In genomic region chr2:69893891-69894290, GRCm38 (mm10) we compare ENCODE assay signal across 25 mouse cellular contexts.
"Had no signal": no experiment of that assay in that cellular context is flagged by ENCODE, and none has a peak within 500 bp of the region (broad histone marks: within the 10 kb centered on the region; RNA-seq: fewer than 3 reads in every experiment).

No protein-coding gene starts in this region.

- DNase-seq: gastrocnemius, postnatal 14 days; heart, adult 2 months; heart, postnatal 10 days; heart, postnatal 4 days; kidney, adult 18-20 months; kidney, adult 8-10 months; kidney, postnatal 10 days; kidney, postnatal 25 days; kidney, postnatal 4 days; liver; liver, embryonic 13.5 days had no signal

- ATAC-seq: hindbrain, embryonic 16.5 days; inflammation-experienced regulatory T-cells, adult 6 months; intestine, embryonic 15.5 days; intestine, postnatal 0 days had no signal

- H3K36me3 ChIP-seq: heart, embryonic 10.5 days; heart, embryonic 12.5 days; hindbrain, embryonic 10.5 days; hindbrain, embryonic 12.5 days; intestine, embryonic 15.5 days; limb, embryonic 10.5 days; limb, embryonic 12.5 days; liver, embryonic 13.5 days; liver, embryonic 15.5 days had no signal

- H3K27ac ChIP-seq: heart, adult 2 months; heart, embryonic 10.5 days; hindbrain, embryonic 10.5 days; hindbrain, embryonic 12.5 days; hindbrain, embryonic 14.5 days; intestine, embryonic 15.5 days; layer of hippocampus, adult 2 months; left cerebral cortex, adult 2 months; limb, embryonic 10.5 days; limb, embryonic 12.5 days; liver, embryonic 13.5 days; liver, embryonic 15.5 days had no signal

- H3K9ac ChIP-seq: heart, embryonic 12.5 days; hindbrain, embryonic 12.5 days; hindbrain, embryonic 14.5 days; intestine, embryonic 15.5 days; limb, embryonic 12.5 days; liver, embryonic 13.5 days; liver, embryonic 15.5 days had no signal

- H3K27me3 ChIP-seq: heart, embryonic 12.5 days; hindbrain, embryonic 12.5 days; intestine, embryonic 15.5 days; limb, embryonic 12.5 days; liver, embryonic 13.5 days; liver, embryonic 15.5 days had no signal

- H3K4me2 ChIP-seq: heart, embryonic 12.5 days; hindbrain, embryonic 12.5 days; hindbrain, embryonic 14.5 days; intestine, embryonic 15.5 days; limb, embryonic 12.5 days; liver, embryonic 13.5 days; liver, embryonic 15.5 days had no signal

- H3K9me3 ChIP-seq: heart, embryonic 10.5 days; heart, embryonic 12.5 days; hindbrain, embryonic 10.5 days; hindbrain, embryonic 12.5 days; intestine, embryonic 15.5 days; limb, embryonic 10.5 days; limb, embryonic 12.5 days; liver, embryonic 13.5 days; liver, embryonic 15.5 days had no signal

- H3K4me3 ChIP-seq: heart, adult 2 months; heart, embryonic 10.5 days; heart, embryonic 12.5 days; hindbrain, embryonic 10.5 days; hindbrain, embryonic 12.5 days; intestine, embryonic 15.5 days; layer of hippocampus, adult 2 months; left cerebral cortex, adult 2 months; limb, embryonic 10.5 days; limb, embryonic 12.5 days; liver, embryonic 13.5 days; liver, embryonic 15.5 days had no signal
